Mouse (Mus musculus): ENCODE measurements at regions not wholly inside any gene's neighbourhood (a gene's known extent, or its start where the extent isn't known, plus 50 kb on each side); places are given as distances from the start of the nearest gene placed in this dataset.

- H3K9ac ChIP-seq (replicated peaks; ENCODE audit: low read length), result no peak overlapping the region
- no peak overlapping the region for H3K4me3 ChIP-seq (ENCODE audit: low read length)
- no peak overlapping the region for H3K27ac ChIP-seq
- 96% methylated on average over 12 of the region's 12 CpGs for WGBS
- no peak overlapping the region for H3K4me2 ChIP-seq (ENCODE audit: low read depth, low read length)
- ATAC-seq (no peak), DNase-seq (ENCODE audit: low spot score) (no peak)
- H3K36me3 ChIP-seq (ENCODE audit: insufficient read depth, low read length), result no peaks in the 10 kb centered on the region
- H3K9me3 ChIP-seq (ENCODE audit: low read length), result no peaks in the 10 kb centered on the region
- H3K4me1 ChIP-seq (ENCODE audit: insufficient read depth, low read length), result no peaks in the 10 kb centered on the region
- H3K27me3 ChIP-seq (ENCODE audit: insufficient read depth, low read length), result no peaks in the 10 kb centered on the region
- TF ChIP-seq CTCF (IDR thresholded peaks at IDR 0.05; ENCODE audit: low read depth), result no peak
Observed at GRCm38 (mm10) chr6:109125447-109125846, 297.0 kb downstream of the Edem1 start.

GRCm38 (mm10) chr6:109127203-109127602 lies 298.8 kb downstream of the Edem1 start:
- DNase-seq (ENCODE audit: low spot score), result no peak
- H3K4me1 ChIP-seq (ENCODE audit: insufficient read depth, low read length), result no peaks in the 10 kb centered on the region
- TF ChIP-seq CTCF (IDR thresholded peaks at IDR 0.05; ENCODE audit: low read depth), result no peak
- no peaks in the 10 kb centered on the region for H3K9me3 ChIP-seq (ENCODE audit: low read length)
- H3K27me3 ChIP-seq (ENCODE audit: insufficient read depth, low read length), result no peaks in the 10 kb centered on the region
- no peak overlapping the region for H3K27ac ChIP-seq
- no peak for ATAC-seq
- H3K4me2 ChIP-seq (ENCODE audit: low read depth, low read length), result no peak overlapping the region
- H3K4me3 ChIP-seq (ENCODE audit: low read length), result no peak overlapping the region
- H3K36me3 ChIP-seq (ENCODE audit: insufficient read depth, low read length), result no peaks in the 10 kb centered on the region
- H3K9ac ChIP-seq (replicated peaks; ENCODE audit: low read length), result no peak overlapping the region
- 56% methylated on average over 1 of the region's 1 CpGs for WGBS

GRCm38 (mm10) chr6:109146111-109146510 lies 317.7 kb downstream of the Edem1 start:
- 45% methylated on average over 5 of the region's 5 CpGs for WGBS
- Histone ChIP-seq H3K4me2 (ENCODE audit: low read depth, low read length) (no peak overlapping the region), H3K9ac (replicated peaks; ENCODE audit: low read length) (no peak overlapping the region), H3K4me1 (ENCODE audit: insufficient read depth, low read length) (no peaks in the 10 kb centered on the region), H3K9me3 (ENCODE audit: low read length) (no peaks in the 10 kb centered on the region), H3K4me3 (ENCODE audit: low read length) (no peak overlapping the region), H3K36me3 (ENCODE audit: insufficient read depth, low read length) (no peaks in the 10 kb centered on the region), H3K27ac (no peak overlapping the region), H3K27me3 (ENCODE audit: insufficient read depth, low read length) (no peaks in the 10 kb centered on the region)
- DNase-seq (ENCODE audit: low spot score), result peak; percentile 58
- TF ChIP-seq CTCF (IDR thresholded peaks at IDR 0.05; ENCODE audit: low read depth), result no peak
- ATAC-seq, result no peak

GRCm38 (mm10) chr6:109149043-109149442 lies 320.6 kb downstream of the Edem1 start:
- Histone ChIP-seq H3K4me2 (ENCODE audit: low read depth, low read length) (no peak overlapping the region), H3K9me3 (ENCODE audit: low read length) (no peaks in the 10 kb centered on the region), H3K36me3 (ENCODE audit: insufficient read depth, low read length) (no peaks in the 10 kb centered on the region), H3K27ac (no peak overlapping the region), H3K4me1 (ENCODE audit: insufficient read depth, low read length) (no peaks in the 10 kb centered on the region), H3K9ac (replicated peaks; ENCODE audit: low read length) (no peak overlapping the region), H3K27me3 (ENCODE audit: insufficient read depth, low read length) (no peaks in the 10 kb centered on the region), H3K4me3 (ENCODE audit: low read length) (no peak overlapping the region)
- DNase-seq (ENCODE audit: low spot score) (peak; percentile 33), ATAC-seq (no peak)
- WGBS, result 84% methylated on average over 8 of the region's 8 CpGs
- peak; percentile 54 for TF ChIP-seq CTCF (IDR thresholded peaks at IDR 0.05; ENCODE audit: low read depth)

GRCm38 (mm10) chr6:109150023-109150911 lies 321.8 kb downstream of the Edem1 start:
- Histone ChIP-seq H3K9me3 (ENCODE audit: low read length) (no peaks in the 10 kb centered on the region), H3K4me3 (ENCODE audit: low read length) (peak overlapping the region; percentile 28), H3K9ac (replicated peaks; ENCODE audit: low read length) (0 out of 2 replicates have a peak overlapping the region, but pooled peaks have one; percentile 10), H3K27ac (peak overlapping the region; percentile 54; the same call in 1 of the 2 replicates), H3K27me3 (ENCODE audit: insufficient read depth, low read length) (no peaks in the 10 kb centered on the region), H3K4me1 (ENCODE audit: insufficient read depth, low read length) (no peaks in the 10 kb centered on the region), H3K4me2 (ENCODE audit: low read depth, low read length) (peak overlapping the region; percentile 49), H3K36me3 (ENCODE audit: insufficient read depth, low read length) (no peaks in the 10 kb centered on the region)
- ATAC-seq (peak; percentile 93), DNase-seq (ENCODE audit: low spot score) (peak; percentile 97)
- 27% methylated on average over 22 of the region's 22 CpGs for whole genome bisulfite sequencing
- peak; percentile 98 for TF ChIP-seq CTCF (IDR thresholded peaks at IDR 0.05; ENCODE audit: low read depth)

- peak overlapping the region; percentile 49; the same call in 1 of the 2 replicates for H3K4me2 ChIP-seq (ENCODE audit: low read depth, low read length)
- no peaks in the 10 kb centered on the region for H3K9me3 ChIP-seq (ENCODE audit: low read length)
- H3K9ac ChIP-seq (replicated peaks; ENCODE audit: low read length), result no peak overlapping the region
- H3K27ac ChIP-seq, result peak overlapping the region; percentile 56; the same call in 1 of the 2 replicates
- H3K4me1 ChIP-seq (ENCODE audit: insufficient read depth, low read length), result no peaks in the 10 kb centered on the region
- H3K36me3 ChIP-seq (ENCODE audit: insufficient read depth, low read length), result no peaks in the 10 kb centered on the region
- H3K27me3 ChIP-seq (ENCODE audit: insufficient read depth, low read length), result no peaks in the 10 kb centered on the region
- no peak for TF ChIP-seq CTCF (IDR thresholded peaks at IDR 0.05; ENCODE audit: low read depth)
- DNase-seq (ENCODE audit: low spot score) (no peak), ATAC-seq (peak; percentile 41)
- WGBS, result 42% methylated on average over 9 of the region's 9 CpGs
- H3K4me3 ChIP-seq (ENCODE audit: low read length), result no peak overlapping the region
Observed at GRCm38 (mm10) chr6:109150912-109151256, 322.4 kb downstream of the Edem1 start.

- Histone ChIP-seq H3K9me3 (ENCODE audit: low read length) (no peaks in the 10 kb centered on the region), H3K4me3 (ENCODE audit: low read length) (no peak overlapping the region), H3K27me3 (ENCODE audit: insufficient read depth, low read length) (no peaks in the 10 kb centered on the region), H3K27ac (no peak overlapping the region), H3K9ac (replicated peaks; ENCODE audit: low read length) (no peak overlapping the region), H3K4me2 (ENCODE audit: low read depth, low read length) (no peak overlapping the region), H3K36me3 (ENCODE audit: insufficient read depth, low read length) (no peaks in the 10 kb centered on the region), H3K4me1 (ENCODE audit: insufficient read depth, low read length) (no peaks in the 10 kb centered on the region)
- ATAC-seq (no peak), DNase-seq (ENCODE audit: low spot score) (no peak)
- WGBS, result 48% methylated on average over 7 of the region's 7 CpGs
- TF ChIP-seq CTCF (IDR thresholded peaks at IDR 0.05; ENCODE audit: low read depth), result no peak
Observed at GRCm38 (mm10) chr6:109153624-109154023, 325.2 kb downstream of the Edem1 start.
